Mouse (Mus musculus) neutrophil, adult 5-6 weeks (primary cell): ENCODE data around the gene C1ql2. TPM values are rescaled to one million over a fixed set of nuclear protein-coding genes. Genes with fewer than 3 reads are reported as not detected.

ENCODE experiments used
- ATAC-seq: fragments of 151-379, 151-347 bp; 2 replicates; pipeline ENCODE4 v1.8.0; 2017; ENCODE audit warnings: mild to moderate bottlenecking, moderate TSS enrichment; ENCODE audit not compliant: insufficient number of reproducible peaks, poor library complexity, low FRiP score, severe bottlenecking; ENCODE audit errors: extremely low read depth
- total RNA-seq: library from RNA; stranded (forward); fragments of 200-1000 nt; gene quantifications from 2 replicates; pipeline ENCODE4 v1.2.3, GENCODE M21; 2017

Gene C1ql2
- not detected in 2 replicates for total RNA-seq

GRCm38 (mm10) chr1:120340419-120341171 lies at the start of gene C1ql2:
Gene C1ql2, plus strand, starts transcription at chr1:120340582.
- ATAC-seq = no peak

DNA sequence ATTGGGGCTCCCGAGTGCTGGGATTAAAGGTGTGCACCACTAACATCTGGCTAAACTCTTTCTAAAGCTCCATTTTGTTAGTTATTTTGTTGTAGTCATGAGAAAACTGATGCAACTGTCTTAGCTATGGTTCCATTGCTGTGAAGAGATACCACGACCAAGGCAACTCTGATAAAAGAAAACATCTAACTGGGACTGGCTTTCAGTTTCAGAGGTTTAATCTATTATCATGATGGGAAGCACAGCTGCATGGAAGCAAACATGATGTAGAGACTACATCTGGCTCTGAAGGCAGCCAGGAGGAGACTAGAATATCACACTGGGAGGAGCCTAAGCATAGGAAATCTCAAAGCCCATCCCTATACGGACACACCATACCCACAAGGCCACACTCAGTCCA lies 48.7 kb upstream of the C1ql2 start:
- ATAC-seq = no peak

DNA sequence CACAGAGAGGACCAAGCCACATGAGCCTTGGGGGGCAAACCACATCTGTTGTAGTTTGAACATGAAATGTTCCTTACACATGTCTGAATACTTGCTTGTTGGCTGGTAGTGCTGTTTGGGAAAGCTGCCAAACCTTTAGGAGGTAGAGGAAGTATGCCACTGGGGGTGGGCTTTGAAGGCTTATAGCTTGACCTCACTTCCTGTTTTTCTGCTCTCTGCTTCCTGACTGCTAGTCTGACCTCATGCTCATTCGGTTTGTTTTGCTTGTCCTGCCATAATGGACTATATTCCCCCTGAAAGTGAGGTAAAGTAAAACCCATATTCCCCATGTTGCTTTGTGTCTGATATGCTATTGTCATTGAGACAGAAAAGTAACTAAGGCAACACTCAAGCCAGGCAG lies 46.6 kb upstream of the C1ql2 start:
- ATAC-seq = peak; percentile 55; the same call in 1 of the 2 replicates

DNA sequence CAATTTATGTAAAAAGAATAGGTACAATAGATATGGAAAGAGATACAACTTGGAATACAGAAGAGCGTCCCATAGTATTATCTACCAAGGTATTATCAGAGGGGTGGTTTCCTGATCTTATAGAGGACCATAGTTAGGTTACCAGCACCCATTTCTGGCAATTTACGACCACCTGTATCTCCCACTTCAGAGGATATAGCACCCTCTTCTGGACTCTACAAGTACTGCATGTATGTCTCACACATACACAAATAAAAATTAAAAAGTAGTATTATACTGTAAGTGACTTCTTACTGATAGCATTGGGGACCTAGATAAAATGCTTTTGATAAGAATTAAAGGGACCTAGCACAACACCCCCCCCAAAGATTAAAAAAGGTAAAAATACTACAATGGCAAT lies 43.4 kb upstream of the C1ql2 start:
- no peak for ATAC-seq

- no peak for ATAC-seq
Observed at GRCm38 (mm10) chr1:120305801-120306200, 34.6 kb upstream of the C1ql2 start.

- ATAC-seq = no peak
Observed at GRCm38 (mm10) chr1:120321270-120322021, 18.9 kb upstream of the C1ql2 start.

DNA sequence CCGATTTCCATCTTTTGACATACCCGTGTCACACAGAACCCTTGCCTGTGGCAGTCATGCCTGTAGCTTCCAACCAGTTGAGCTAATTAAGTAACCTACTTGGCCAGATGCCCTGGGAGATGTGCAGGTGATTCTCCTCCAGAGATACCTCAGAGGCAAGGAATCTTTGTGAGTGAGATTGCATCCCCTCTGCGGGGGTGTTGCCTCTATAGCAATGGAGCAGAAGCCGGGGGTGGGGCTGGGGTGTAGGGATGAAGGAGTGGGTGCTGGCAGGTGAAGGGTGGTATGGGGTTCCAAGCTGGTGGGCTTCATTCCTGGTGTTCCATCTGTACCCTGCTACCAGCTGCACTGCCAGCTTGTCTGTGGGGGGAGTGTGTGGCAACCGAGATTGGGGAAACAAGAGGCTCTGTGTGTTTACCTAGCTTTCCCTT lies 17.2 kb upstream of the C1ql2 start:
- ATAC-seq = no peak

- no peak for ATAC-seq
Observed at GRCm38 (mm10) chr1:120327714-120328113, 12.7 kb upstream of the C1ql2 start.

DNA sequence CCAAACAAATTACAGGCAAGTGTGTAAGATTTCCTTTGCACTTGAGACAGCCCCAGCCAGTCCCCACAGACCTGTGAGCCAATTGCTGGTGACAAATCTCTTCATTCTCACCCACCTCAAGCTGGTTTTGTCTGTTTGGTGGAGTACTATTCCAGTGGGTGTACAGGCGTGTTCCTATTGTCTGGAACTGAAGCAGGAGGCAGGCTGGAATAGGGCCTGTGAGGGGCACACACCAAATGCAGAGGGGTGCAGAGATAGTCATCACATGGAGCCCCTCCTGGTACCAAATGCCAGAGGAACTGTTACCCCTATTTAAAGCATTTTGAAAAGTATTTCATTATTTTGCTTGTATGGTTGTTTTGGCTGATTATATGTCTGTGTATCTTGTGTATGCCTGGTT lies 12.2 kb upstream of the C1ql2 start:
- ATAC-seq = no peak

DNA sequence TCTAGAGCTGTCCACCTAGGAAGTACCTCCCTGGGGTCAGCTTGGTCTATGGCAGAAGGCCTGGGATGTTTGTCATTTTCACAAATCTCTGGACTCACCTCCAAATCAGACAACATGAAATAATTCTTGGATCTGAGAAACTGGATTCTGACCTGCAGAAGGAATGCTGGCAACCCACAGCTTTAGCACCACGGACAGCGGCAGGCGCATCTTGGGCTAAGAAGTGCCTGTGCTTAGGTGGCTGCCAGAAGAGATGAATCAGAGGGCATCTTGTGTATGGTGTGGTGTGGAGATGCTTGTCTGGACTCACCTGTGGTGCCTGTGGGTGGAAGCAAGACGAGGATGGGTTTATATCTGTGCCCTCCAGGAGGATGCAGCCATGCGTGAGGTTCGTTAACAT lies 8.5 kb upstream of the C1ql2 start:
- ATAC-seq = no peak

DNA sequence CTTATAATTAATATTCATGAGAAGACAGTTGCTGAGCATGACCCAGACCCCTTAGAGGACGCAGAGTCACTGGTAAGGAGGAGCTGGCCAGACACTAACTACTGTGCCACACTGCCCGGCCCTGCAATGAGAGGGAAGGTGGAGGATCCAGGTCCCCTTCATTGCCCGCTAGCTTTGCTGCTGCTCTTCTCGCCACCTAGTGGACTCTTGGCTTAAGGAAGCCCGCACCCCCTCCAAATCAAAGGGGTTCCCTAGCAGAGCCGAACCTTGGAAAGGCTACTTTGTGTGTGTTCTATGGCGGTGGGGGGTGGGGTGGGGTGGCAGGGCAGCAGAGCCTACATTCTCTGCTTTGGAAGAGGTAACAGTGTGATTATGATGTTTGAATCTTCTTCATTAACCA lies 2.4 kb upstream of the C1ql2 start:
- ATAC-seq = no peak

DNA sequence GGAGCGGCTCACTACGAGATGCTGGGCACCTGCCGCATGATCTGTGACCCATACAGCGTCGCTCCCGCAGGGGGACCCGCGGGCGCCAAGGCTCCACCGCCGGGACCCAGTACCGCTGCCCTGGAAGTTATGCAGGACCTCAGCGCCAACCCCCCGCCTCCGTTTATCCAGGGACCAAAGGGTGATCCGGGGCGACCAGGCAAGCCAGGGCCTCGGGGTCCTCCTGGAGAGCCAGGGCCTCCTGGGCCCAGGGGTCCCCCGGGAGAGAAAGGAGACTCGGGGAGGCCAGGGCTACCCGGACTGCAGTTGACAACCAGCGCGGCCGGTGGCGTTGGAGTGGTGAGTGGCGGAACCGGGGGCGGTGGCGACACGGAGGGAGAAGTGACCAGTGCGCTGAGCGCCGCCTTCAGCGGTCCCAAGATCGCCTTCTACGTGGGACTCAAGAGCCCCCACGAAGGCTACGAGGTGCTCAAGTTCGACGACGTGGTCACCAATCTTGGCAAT lies 842 bp downstream of the C1ql2 start:
- ATAC-seq = no peak

GRCm38 (mm10) chr1:120341811-120342370 lies 1.5 kb downstream of the C1ql2 start:
- no peak for ATAC-seq

- no peak for ATAC-seq
Observed at GRCm38 (mm10) chr1:120342371-120342821, 2.0 kb downstream of the C1ql2 start.

- ATAC-seq = no peak
Observed at GRCm38 (mm10) chr1:120345001-120345400, 4.6 kb downstream of the C1ql2 start.

DNA sequence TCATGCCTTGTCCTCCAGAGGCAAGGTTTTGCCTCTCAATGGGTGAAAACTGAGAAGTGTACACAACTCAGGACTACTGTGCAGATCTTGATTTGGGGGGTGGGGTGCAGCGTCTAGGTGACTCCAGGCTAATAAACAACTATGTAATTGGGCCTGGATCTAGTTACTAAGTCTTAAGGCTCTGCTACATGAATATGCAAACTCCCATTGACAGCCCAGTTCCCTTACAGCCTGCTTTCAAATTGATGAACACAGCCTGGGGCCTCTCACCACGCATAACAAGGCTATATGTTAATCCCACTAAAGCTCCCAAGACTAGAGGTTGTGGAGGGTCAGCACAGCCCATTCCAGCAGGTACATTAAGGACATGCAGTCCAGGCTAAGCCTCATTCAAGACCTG lies 14.0 kb downstream of the C1ql2 start:
- ATAC-seq = no peak

- no peak for ATAC-seq
Observed at GRCm38 (mm10) chr1:120357371-120358274, 17.2 kb downstream of the C1ql2 start.

DNA sequence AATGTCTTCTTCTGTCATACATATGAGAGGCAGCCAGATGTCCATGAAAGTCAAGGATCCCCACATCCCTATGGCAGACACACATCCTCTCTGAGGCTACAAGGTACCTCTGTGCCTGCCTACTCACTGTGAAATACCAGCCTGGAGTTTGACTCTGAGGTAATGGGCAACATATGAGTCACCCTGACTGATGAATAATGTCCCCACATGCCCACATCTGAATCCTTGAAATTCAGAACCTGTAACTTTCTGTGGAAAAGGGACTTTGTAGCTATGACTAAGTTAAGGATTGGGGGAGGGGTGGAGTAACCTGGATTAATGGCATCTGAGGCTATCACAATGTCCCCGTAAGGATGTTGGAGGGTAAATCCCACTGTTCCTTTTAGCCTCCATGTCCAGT lies 23.3 kb downstream of the C1ql2 start:
- no peak for ATAC-seq

DNA sequence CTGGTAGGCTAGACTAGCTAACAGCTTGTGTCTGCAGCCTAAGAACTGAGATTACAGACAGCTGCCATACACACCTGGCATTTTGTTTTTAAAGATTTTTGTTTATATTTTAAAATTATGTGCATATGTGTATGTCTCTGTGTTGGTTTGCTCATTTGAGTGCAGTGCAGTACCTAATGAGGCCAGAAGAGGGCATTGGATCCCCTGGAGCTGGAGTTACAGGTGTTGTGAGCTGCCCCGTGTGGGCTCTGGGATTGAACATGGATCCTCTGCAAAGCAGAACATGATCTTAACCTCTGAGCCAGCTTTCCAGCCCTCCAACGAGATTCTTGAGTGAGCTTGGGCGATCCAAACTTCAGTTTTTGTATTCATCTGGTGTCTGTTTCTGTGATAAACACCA lies 27.8 kb downstream of the C1ql2 start:
- ATAC-seq = no peak
